Mouse (Mus musculus): ENCODE measurements around the gene Psen1.

DNA sequence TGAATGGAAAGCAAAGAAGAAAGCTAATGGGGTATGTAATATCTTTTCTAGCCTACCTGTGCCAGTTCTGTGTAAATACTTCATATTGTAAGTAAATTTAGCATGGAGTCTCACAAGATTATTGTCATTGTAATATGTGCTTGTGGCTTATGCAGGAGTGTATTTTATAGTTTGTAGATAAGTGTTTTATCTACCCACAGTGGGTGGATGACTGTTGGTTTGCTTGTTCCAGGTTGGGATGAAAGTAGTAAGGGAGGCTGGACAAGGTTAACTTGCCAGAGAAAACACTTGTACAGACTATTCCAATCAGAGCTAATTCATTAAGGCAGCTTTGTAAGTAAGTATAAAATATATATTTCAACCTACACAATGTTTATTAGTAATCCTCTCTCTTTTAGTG is 36.5 kb upstream of the Psen1 start:
- TF ChIP-seq EP300 (optimal IDR thresholded peaks at IDR 0.05) (no peak), CTCF (IDR thresholded peaks at IDR 0.05; ENCODE audit: low read depth) (no peak)

Measured in stomach, postnatal 0 days (tissue).